Mouse (Mus musculus): ENCODE measurements around the gene Opa1. TPM values are rescaled to one million over a fixed set of nuclear protein-coding genes. Genes with fewer than 3 reads are reported as not detected.
A peak's percentile ranks its signal among the peaks of the same experiment; 100 is the strongest.

Opa1 gene
- total RNA-seq, 1 experiment: 55.3 TPM

DNA sequence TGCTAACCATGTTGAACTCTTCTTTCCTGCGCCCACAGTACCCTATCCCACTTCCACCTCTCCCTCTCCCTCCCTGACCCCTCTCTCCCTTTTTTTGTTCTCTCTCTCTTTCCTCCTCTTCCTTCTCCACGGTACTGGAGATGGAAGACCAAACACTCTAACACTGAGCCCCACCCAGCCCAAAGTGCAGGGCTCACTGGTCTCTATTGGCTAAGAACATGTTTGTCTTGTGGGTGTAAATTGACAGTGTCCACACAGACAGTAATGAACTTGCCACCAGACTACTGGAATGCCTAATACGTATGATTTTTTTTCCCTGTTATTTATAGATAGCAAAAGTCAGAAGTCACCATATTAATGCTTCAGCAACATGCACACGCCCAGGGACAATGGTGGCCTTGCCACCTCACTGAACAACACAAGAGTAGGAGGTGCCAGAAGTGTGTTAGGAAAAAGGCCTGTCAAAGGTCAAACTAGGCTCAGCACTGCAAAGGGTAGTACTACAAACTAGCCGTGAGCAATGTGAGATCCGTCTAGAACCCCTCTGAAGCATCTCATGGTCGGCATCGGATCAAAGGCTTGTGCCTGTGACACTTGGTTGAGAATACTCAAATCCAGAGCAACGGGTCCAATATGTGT is 77.2 kb downstream of the Opa1 start:
- no peaks in the 10 kb centered on the region for H3K9me3 ChIP-seq (ENCODE audit: control insufficient read depth, insufficient read depth, low read depth, low read length)
- no peak for DNase-seq (ENCODE audit: low read depth, low spot score)
- TF ChIP-seq CHD2 (IDR thresholded peaks at IDR 0.05; ENCODE audit: low read depth, low read length) (no peak), HCFC1 (IDR thresholded peaks at IDR 0.05; ENCODE audit: borderline replicate concordance, insufficient read depth, low read length) (no peak), MAFK (IDR thresholded peaks at IDR 0.05; ENCODE audit: insufficient read depth, low read depth, low read length) (no peak), ZNF384 (IDR thresholded peaks at IDR 0.05; ENCODE audit: low read depth, low read length) (no peak), ZC3H11A (IDR thresholded peaks at IDR 0.05; ENCODE audit: borderline replicate concordance, low read depth, low read length) (no peak)
- H3K36me3 ChIP-seq (ENCODE audit: control insufficient read depth, insufficient read depth, low read length, poor library complexity, severe bottlenecking): peaks cover 5% of the 10 kb centered on the region; the same call in 1 of the 2 replicates
- no peak overlapping the region; the same call in 1 of the 2 replicates for H3K27ac ChIP-seq (ENCODE audit: insufficient read depth, low read depth, low read length, poor library complexity, severe bottlenecking)
- H3K4me3 ChIP-seq (ENCODE audit: insufficient read depth in 1 of 2, low read depth in 1 of 2, low read length in 2 of 2, poor library complexity in 1 of 2, severe bottlenecking in 1 of 2): no peak overlapping the region
- in situ Hi-C loops (cut with MboI; ENCODE audit: low sequenced_read_pairs in 2 of 2, unreplicated experiment in 2 of 2): no loop called here
- no peak overlapping the region for H3K9ac ChIP-seq (ENCODE audit: insufficient read depth, low read depth, low read length, poor library complexity, severe bottlenecking)
- H3K4me1 ChIP-seq (ENCODE audit: control insufficient read depth in 2 of 2, insufficient read depth in 2 of 2, low read length in 2 of 2, poor library complexity in 1 of 2): peaks cover 10 to 31% of the 10 kb centered on the region in 2 experiments

DNA sequence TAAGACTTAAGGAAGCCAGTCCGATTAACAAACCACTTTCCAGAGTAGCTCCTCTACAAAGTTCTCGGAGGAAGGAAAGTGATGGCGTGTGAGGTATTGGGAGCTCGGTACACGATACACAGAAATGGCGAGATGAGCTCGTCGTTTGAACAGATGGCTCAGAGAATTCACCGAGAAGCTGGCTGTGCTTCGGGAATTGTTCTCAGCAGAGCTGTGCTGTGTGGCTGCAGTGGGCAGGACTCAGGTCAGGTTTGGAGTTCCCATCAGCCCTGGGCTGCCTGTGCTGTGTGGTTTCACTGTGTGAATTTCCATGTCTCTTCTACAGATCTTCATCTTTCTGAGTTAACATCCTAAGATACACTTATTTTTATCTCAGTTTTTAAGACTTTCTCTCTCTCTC is 77.8 kb downstream of the Opa1 start:
- H3K27ac ChIP-seq (ENCODE audit: insufficient read depth, low read depth, low read length, poor library complexity, severe bottlenecking): no peak overlapping the region; the same call in 1 of the 2 replicates
- no peak for TF ChIP-seq ZC3H11A (IDR thresholded peaks at IDR 0.05; ENCODE audit: borderline replicate concordance, low read depth, low read length)
- no peak for TF ChIP-seq ZNF384 (IDR thresholded peaks at IDR 0.05; ENCODE audit: low read depth, low read length)
- no peak for TF ChIP-seq CHD2 (IDR thresholded peaks at IDR 0.05; ENCODE audit: low read depth, low read length)
- no peak for TF ChIP-seq MAFK (IDR thresholded peaks at IDR 0.05; ENCODE audit: insufficient read depth, low read depth, low read length)
- TF ChIP-seq HCFC1 (IDR thresholded peaks at IDR 0.05; ENCODE audit: borderline replicate concordance, insufficient read depth, low read length): no peak

GRCm38 (mm10) chr16:29657650-29658548 is 78.8 kb downstream of the Opa1 start:
- in situ Hi-C loops (cut with MboI; ENCODE audit: low sequenced_read_pairs in 2 of 2, unreplicated experiment in 2 of 2): no loop called here
- H3K4me1 ChIP-seq (ENCODE audit: control insufficient read depth in 2 of 2, insufficient read depth in 2 of 2, low read length in 2 of 2, poor library complexity in 1 of 2): peaks cover 12 to 35% of the 10 kb centered on the region in 2 experiments
- 0 out of 2 replicates have a peak overlapping the region, but pooled peaks have one; percentile 4 for H3K9ac ChIP-seq (ENCODE audit: insufficient read depth, low read depth, low read length, poor library complexity, severe bottlenecking)
- H3K9me3 ChIP-seq (ENCODE audit: control insufficient read depth, insufficient read depth, low read depth, low read length): no peaks in the 10 kb centered on the region
- TF ChIP-seq HCFC1 (IDR thresholded peaks at IDR 0.05; ENCODE audit: borderline replicate concordance, insufficient read depth, low read length) (no peak), ZC3H11A (IDR thresholded peaks at IDR 0.05; ENCODE audit: borderline replicate concordance, low read depth, low read length) (no peak), ZNF384 (IDR thresholded peaks at IDR 0.05; ENCODE audit: low read depth, low read length) (peak; percentile 74), MAFK (IDR thresholded peaks at IDR 0.05; ENCODE audit: insufficient read depth, low read depth, low read length) (no peak)
- H3K36me3 ChIP-seq (ENCODE audit: control insufficient read depth, insufficient read depth, low read length, poor library complexity, severe bottlenecking): 0 out of 2 replicates have a peak, but pooled peaks cover 2% of the 10 kb centered on the region
- peak overlapping the region; percentile 61 for H3K27ac ChIP-seq (ENCODE audit: insufficient read depth, low read depth, low read length, poor library complexity, severe bottlenecking)
- H3K4me3 ChIP-seq (ENCODE audit: insufficient read depth in 1 of 2, low read depth in 1 of 2, low read length in 2 of 2, poor library complexity in 1 of 2, severe bottlenecking in 1 of 2): peak overlapping the region; percentile 30 to 32; a peak in 3 of 4 replicates
- peak; percentile 70 for DNase-seq (ENCODE audit: low read depth, low spot score)

More for the DNA sequence above, 77.8 kb downstream of the Opa1 start:
- DNase-seq (ENCODE audit: low read depth, low spot score): no peak
- H3K4me1 ChIP-seq (ENCODE audit: control insufficient read depth in 2 of 2, insufficient read depth in 2 of 2, low read length in 2 of 2, poor library complexity in 1 of 2): peaks cover 10 to 31% of the 10 kb centered on the region in 2 experiments
- H3K9ac ChIP-seq (ENCODE audit: insufficient read depth, low read depth, low read length, poor library complexity, severe bottlenecking): peak overlapping the region; percentile 34; the same call in 1 of the 2 replicates
- in situ Hi-C loops (cut with MboI; ENCODE audit: low sequenced_read_pairs in 2 of 2, unreplicated experiment in 2 of 2): no loop called here
- H3K9me3 ChIP-seq (ENCODE audit: control insufficient read depth, insufficient read depth, low read depth, low read length): no peaks in the 10 kb centered on the region
- H3K4me3 ChIP-seq (ENCODE audit: insufficient read depth in 1 of 2, low read depth in 1 of 2, low read length in 2 of 2, poor library complexity in 1 of 2, severe bottlenecking in 1 of 2): no peak overlapping the region
- 0 out of 2 replicates have a peak, but pooled peaks cover 2% of the 10 kb centered on the region for H3K36me3 ChIP-seq (ENCODE audit: control insufficient read depth, insufficient read depth, low read length, poor library complexity, severe bottlenecking)

DNA sequence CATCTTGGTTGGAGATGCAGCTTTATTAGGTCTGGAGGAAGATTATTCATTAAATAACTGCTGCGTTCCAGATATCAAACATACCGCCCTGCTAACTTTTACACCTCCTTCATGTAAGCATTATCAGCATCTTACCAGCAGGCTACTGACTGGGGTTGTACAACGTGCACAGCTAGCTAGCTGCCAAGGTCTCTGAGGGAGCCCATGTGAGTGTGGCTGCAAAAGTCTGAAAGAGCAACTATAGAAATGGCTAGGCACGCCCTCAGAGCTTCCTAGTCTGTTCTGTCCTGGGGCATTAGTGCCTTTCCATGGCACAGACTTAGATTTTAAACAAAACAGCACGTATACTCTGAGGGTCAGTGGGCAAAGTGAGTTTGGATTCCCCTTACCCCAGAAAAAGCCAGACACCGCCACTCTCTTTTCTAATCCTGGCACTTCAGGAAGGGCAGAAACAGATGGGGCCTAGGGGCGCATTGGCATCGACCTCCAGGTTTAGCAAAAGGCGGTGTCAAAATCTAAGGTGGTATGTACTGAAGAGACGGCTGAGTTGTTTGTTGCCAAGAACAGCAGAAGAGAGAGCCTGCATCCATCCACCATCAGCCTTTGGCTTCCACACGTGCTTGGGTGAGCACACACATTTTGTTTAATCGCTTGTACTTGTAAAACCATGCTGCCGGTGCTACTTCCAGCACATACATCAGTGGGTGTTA is 80.1 kb downstream of the Opa1 start:
- H3K9me3 ChIP-seq (ENCODE audit: control insufficient read depth, insufficient read depth, low read depth, low read length): no peaks in the 10 kb centered on the region
- TF ChIP-seq ZNF384 (IDR thresholded peaks at IDR 0.05; ENCODE audit: low read depth, low read length) (no peak), CHD2 (IDR thresholded peaks at IDR 0.05; ENCODE audit: low read depth, low read length) (no peak), HCFC1 (IDR thresholded peaks at IDR 0.05; ENCODE audit: borderline replicate concordance, insufficient read depth, low read length) (no peak), ZC3H11A (IDR thresholded peaks at IDR 0.05; ENCODE audit: borderline replicate concordance, low read depth, low read length) (no peak), MAFK (IDR thresholded peaks at IDR 0.05; ENCODE audit: insufficient read depth, low read depth, low read length) (no peak)
- H3K27ac ChIP-seq (ENCODE audit: insufficient read depth, low read depth, low read length, poor library complexity, severe bottlenecking): no peak overlapping the region
- no peak for DNase-seq (ENCODE audit: low read depth, low spot score)
- H3K4me1 ChIP-seq (ENCODE audit: control insufficient read depth in 2 of 2, insufficient read depth in 2 of 2, low read length in 2 of 2, poor library complexity in 1 of 2): peaks cover 12 to 41% of the 10 kb centered on the region in 2 experiments
- peak overlapping the region in 1 of 2 experiments; percentile 22; a peak in 1 of 4 replicates for H3K4me3 ChIP-seq (ENCODE audit: insufficient read depth in 1 of 2, low read depth in 1 of 2, low read length in 2 of 2, poor library complexity in 1 of 2, severe bottlenecking in 1 of 2)
- in situ Hi-C loops (cut with MboI; ENCODE audit: low sequenced_read_pairs in 2 of 2, unreplicated experiment in 2 of 2): no loop called here
- H3K9ac ChIP-seq (ENCODE audit: insufficient read depth, low read depth, low read length, poor library complexity, severe bottlenecking): peak overlapping the region; percentile 35; the same call in 1 of the 2 replicates
- no peaks in the 10 kb centered on the region for H3K36me3 ChIP-seq (ENCODE audit: control insufficient read depth, insufficient read depth, low read length, poor library complexity, severe bottlenecking)
